Mouse (Mus musculus): Measurements from ENCODE around the gene Vwce.
A peak's percentile ranks its signal among the peaks of the same experiment; 100 is the strongest.

Vwce gene

GRCm38 (mm10) chr19:10640589-10641378 lies 6.8 kb downstream of the Vwce start:
- no peak for DNase-seq (ENCODE audit: extremely low read depth, insufficient read length, low spot score)

GRCm38 (mm10) chr19:10645616-10646015 lies 11.6 kb downstream of the Vwce start:
- peak; percentile 33 for DNase-seq (ENCODE audit: extremely low read depth, insufficient read length, low spot score)

GRCm38 (mm10) chr19:10648156-10648555 lies 14.1 kb downstream of the Vwce start:
- no peak for DNase-seq (ENCODE audit: extremely low read depth, insufficient read length, low spot score)

- no peak for DNase-seq (ENCODE audit: extremely low read depth, insufficient read length, low spot score)
Observed at GRCm38 (mm10) chr19:10656058-10656457, 22.0 kb downstream of the Vwce start.

GRCm38 (mm10) chr19:10657742-10658141 lies 23.7 kb downstream of the Vwce start:
- DNase-seq (ENCODE audit: extremely low read depth, insufficient read length, low spot score) = no peak

- no peak for DNase-seq (ENCODE audit: extremely low read depth, insufficient read length, low spot score)
Observed at GRCm38 (mm10) chr19:10658406-10658805, 24.4 kb downstream of the Vwce start.

GRCm38 (mm10) chr19:10661373-10661772 lies 27.4 kb downstream of the Vwce start:
- DNase-seq (ENCODE audit: extremely low read depth, insufficient read length, low spot score) = no peak

GRCm38 (mm10) chr19:10661919-10662318 lies 27.9 kb downstream of the Vwce start:
- DNase-seq (ENCODE audit: extremely low read depth, insufficient read length, low spot score) = no peak

- DNase-seq (ENCODE audit: extremely low read depth, insufficient read length, low spot score) = no peak
Observed at GRCm38 (mm10) chr19:10662665-10663064, 28.7 kb downstream of the Vwce start.

GRCm38 (mm10) chr19:10665093-10665492 lies 31.1 kb downstream of the Vwce start:
- no peak for DNase-seq (ENCODE audit: extremely low read depth, insufficient read length, low spot score)

GRCm38 (mm10) chr19:10665499-10665898 lies 31.5 kb downstream of the Vwce start:
- no peak for DNase-seq (ENCODE audit: extremely low read depth, insufficient read length, low spot score)

- DNase-seq (ENCODE audit: extremely low read depth, insufficient read length, low spot score) = no peak
Observed at GRCm38 (mm10) chr19:10671319-10671718, 37.3 kb downstream of the Vwce start.

- DNase-seq (ENCODE audit: extremely low read depth, insufficient read length, low spot score) = no peak
Observed at GRCm38 (mm10) chr19:10671854-10672417, 37.9 kb downstream of the Vwce start.

GRCm38 (mm10) chr19:10673275-10673674 lies 39.3 kb downstream of the Vwce start:
- DNase-seq (ENCODE audit: extremely low read depth, insufficient read length, low spot score) = no peak

GRCm38 (mm10) chr19:10676656-10677055 lies 42.6 kb downstream of the Vwce start:
- no peak for DNase-seq (ENCODE audit: extremely low read depth, insufficient read length, low spot score)

GRCm38 (mm10) chr19:10677915-10678771 lies 44.1 kb downstream of the Vwce start, which contains the start of gene Pga5:
Pga5 (minus strand) TSS chr19:10678071.
- DNase-seq (ENCODE audit: extremely low read depth, insufficient read length, low spot score) = no peak

- DNase-seq (ENCODE audit: extremely low read depth, insufficient read length, low spot score) = no peak
Observed at GRCm38 (mm10) chr19:10678772-10679067, 44.7 kb downstream of the Vwce start.

- DNase-seq (ENCODE audit: extremely low read depth, insufficient read length, low spot score) = no peak
Observed at GRCm38 (mm10) chr19:10681571-10681970, 47.6 kb downstream of the Vwce start.

- no peak for DNase-seq (ENCODE audit: extremely low read depth, insufficient read length, low spot score)
Observed at GRCm38 (mm10) chr19:10685081-10685480, 51.1 kb downstream of the Vwce start.

GRCm38 (mm10) chr19:10685727-10686126 lies 51.7 kb downstream of the Vwce start:
- DNase-seq (ENCODE audit: extremely low read depth, insufficient read length, low spot score) = no peak

- peak; percentile 97 for DNase-seq (ENCODE audit: extremely low read depth, insufficient read length, low spot score)
Observed at GRCm38 (mm10) chr19:10688537-10689352, 54.7 kb downstream of the Vwce start, which contains the start of gene Vps37c. Vps37c (plus strand) TSS chr19:10688735.
